Mouse (Mus musculus) lung, postnatal 0 days (tissue): ENCODE measurements around the gene 5730480H06Rik.

Experiments used
- CTCF ChIP-seq: IDR thresholded peaks from 2 replicates; pipeline ENCODE4 v1.5.1; 2016; ENCODE audit warnings: antibody characterized with exemption, mild to moderate bottlenecking
- EP300 ChIP-seq: IDR thresholded peaks from 2 replicates; pipeline ENCODE4 v1.6.1; 2016; ENCODE audit warnings: antibody characterized with exemption, mild to moderate bottlenecking, control low read depth

DNA sequence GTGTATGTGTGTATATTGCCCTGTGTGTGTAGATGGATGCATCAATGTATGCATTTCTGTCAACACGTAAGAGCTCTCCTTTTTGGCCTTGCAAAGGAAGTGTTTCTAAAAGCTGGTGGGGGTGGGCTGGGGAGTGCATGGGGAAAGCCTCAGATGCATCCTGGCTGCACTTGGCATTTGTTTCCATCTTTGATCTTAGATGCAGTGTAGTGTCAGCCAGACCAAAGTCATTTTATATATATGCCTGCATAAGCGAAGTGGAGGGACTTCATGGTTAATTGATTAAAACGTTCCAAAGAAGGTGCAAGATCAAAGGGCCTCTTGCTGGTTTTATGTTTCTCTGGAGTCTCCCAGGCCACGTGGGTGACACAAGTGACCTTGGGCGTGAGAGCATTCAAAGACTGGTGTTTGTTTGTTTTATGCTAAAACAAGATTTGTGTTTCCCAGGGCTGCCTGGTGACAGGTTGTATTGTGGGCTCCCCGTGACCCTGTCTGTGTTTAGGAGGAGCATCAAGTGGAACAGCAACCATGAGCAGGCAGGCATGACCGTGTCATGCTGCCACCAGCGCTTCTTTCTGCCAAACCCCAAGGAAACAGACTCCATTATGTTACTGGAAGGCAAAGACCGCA lies 6.2 kb downstream of the 5730480H06Rik start:
- TF ChIP-seq CTCF: no peak
- no peak for TF ChIP-seq EP300
